Mouse (Mus musculus): ENCODE results near the gene Reg3g. TPM values are rescaled to one million over a fixed set of nuclear protein-coding genes. Genes with fewer than 3 reads are reported as not detected.

Gene Reg3g
- polyA plus RNA-seq, 1 experiment from 2014 or later = not detected

Other genes with a start within 250 kb of the Reg3g start
- not detected in 3 replicates for gene Reg3b, start 98.2 kb downstream of the Reg3g start, polyA plus RNA-seq (2018)
- not detected in 3 replicates for gene Reg3d, start 90.0 kb downstream of the Reg3g start, polyA plus RNA-seq (2018)
- not detected in 3 replicates for gene Reg3a, start 88.2 kb downstream of the Reg3g start, polyA plus RNA-seq (2018)
- gene Reg2, start 73.2 kb downstream of the Reg3g start, polyA plus RNA-seq (2018) = not detected in 3 replicates
- gene Reg1, start 46.2 kb downstream of the Reg3g start, polyA plus RNA-seq (2018) = not detected in 3 replicates